Mouse (Mus musculus): Measurements from ENCODE around the gene Stac3.

The Stac3 gene

GRCm38 (mm10) chr10:127509051-127509836 is 7.8 kb downstream of the Stac3 start:
- peak; percentile 98 for DNase-seq (ENCODE audit: low read depth, low spot score)

- DNase-seq (ENCODE audit: low read depth, low spot score) = peak; percentile 25
Measured at GRCm38 (mm10) chr10:127509837-127510701, 8.6 kb downstream of the Stac3 start.

GRCm38 (mm10) chr10:127510895-127511617 is 9.6 kb downstream of the Stac3 start:
- peak; percentile 60 for DNase-seq (ENCODE audit: low read depth, low spot score)

GRCm38 (mm10) chr10:127511634-127512306 is 10.3 kb downstream of the Stac3 start:
- DNase-seq (ENCODE audit: low read depth, low spot score) = peak; percentile 70

GRCm38 (mm10) chr10:127512307-127512666 is 10.8 kb downstream of the Stac3 start:
- no peak for DNase-seq (ENCODE audit: low read depth, low spot score)

- DNase-seq (ENCODE audit: low read depth, low spot score) = peak; percentile 96
Measured at GRCm38 (mm10) chr10:127512813-127513212, 11.3 kb downstream of the Stac3 start.

GRCm38 (mm10) chr10:127513501-127514091 is 12.1 kb downstream of the Stac3 start:
- DNase-seq (ENCODE audit: low read depth, low spot score) = no peak

GRCm38 (mm10) chr10:127514111-127514698 is 12.7 kb downstream of the Stac3 start:
- no peak for DNase-seq (ENCODE audit: low read depth, low spot score)

- DNase-seq (ENCODE audit: low read depth, low spot score) = peak; percentile 69
Measured at GRCm38 (mm10) chr10:127514764-127515163, 13.3 kb downstream of the Stac3 start, which contains the start of gene Ndufa4l2. Gene Ndufa4l2 (plus strand): TSS chr10:127514967.

- DNase-seq (ENCODE audit: low read depth, low spot score) = no peak
Measured at GRCm38 (mm10) chr10:127515271-127515982, 13.9 kb downstream of the Stac3 start.

GRCm38 (mm10) chr10:127515983-127516459 is 14.5 kb downstream of the Stac3 start:
- DNase-seq (ENCODE audit: low read depth, low spot score) = no peak

GRCm38 (mm10) chr10:127516576-127517260 is 15.2 kb downstream of the Stac3 start:
- DNase-seq (ENCODE audit: low read depth, low spot score) = peak; percentile 65

- DNase-seq (ENCODE audit: low read depth, low spot score) = peak; percentile 46
Measured at GRCm38 (mm10) chr10:127517941-127518340, 16.5 kb downstream of the Stac3 start.

- DNase-seq (ENCODE audit: low read depth, low spot score) = no peak
Measured at GRCm38 (mm10) chr10:127519041-127519701, 17.7 kb downstream of the Stac3 start.

GRCm38 (mm10) chr10:127519903-127520713 is 18.6 kb downstream of the Stac3 start:
- DNase-seq (ENCODE audit: low read depth, low spot score) = peak; percentile 55

GRCm38 (mm10) chr10:127520714-127521357 is 19.4 kb downstream of the Stac3 start:
- DNase-seq (ENCODE audit: low read depth, low spot score) = no peak

- no peak for DNase-seq (ENCODE audit: low read depth, low spot score)
Measured at GRCm38 (mm10) chr10:127521611-127522080, 20.2 kb downstream of the Stac3 start.
